Mouse (Mus musculus): ENCODE measurements around the gene Cav1.

DNA sequence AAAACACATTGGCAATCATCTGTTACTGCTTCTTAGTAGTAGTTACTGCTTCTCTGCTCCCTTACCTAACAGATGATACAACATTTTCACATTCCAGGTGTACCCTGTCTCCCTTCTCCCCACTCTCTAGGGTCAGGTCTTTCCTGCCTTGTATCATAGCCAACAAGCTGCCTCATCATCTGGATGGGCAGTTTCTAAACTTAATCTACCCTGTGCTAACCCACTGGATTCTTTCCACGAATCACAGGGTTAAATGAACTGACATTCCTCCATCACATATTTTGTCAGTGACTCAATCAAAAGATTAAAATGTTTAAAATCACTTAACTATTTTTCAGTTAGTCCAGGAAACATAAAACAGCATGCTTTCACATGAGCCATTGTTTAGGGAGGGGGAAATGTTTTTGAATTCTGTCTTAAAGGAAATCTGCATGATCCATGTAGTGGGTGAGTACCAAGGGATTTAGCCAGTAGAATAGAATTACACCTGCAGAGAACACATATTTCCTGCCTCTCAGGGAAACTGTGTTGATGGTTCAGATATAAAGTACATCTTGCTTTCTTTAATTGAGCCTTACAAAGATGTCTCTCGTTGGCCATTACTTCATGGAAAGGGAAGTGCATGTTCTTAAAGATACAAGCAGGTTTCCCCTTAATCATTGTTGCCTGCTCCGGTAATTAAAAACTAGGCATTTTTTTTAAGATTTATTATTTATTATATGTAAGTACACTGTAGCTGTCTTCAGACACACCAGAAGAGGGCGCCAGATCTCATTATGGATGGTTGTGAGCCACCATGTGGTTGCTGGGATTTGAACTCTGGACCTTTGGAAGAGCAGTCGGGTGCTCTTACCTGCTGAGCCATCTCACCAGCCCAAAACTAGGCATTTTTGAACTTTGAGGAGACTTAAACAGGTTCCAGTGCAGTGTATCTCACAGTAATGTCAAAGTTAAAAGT is 8.8 kb downstream of the Cav1 start:
- TF ChIP-seq CTCF (IDR thresholded peaks at IDR 0.05; ENCODE audit: borderline replicate concordance, control insufficient read depth, extremely low read depth, insufficient read depth, low read length, poor library complexity) (no peak), POLR2A (IDR thresholded peaks at IDR 0.05; ENCODE audit: control insufficient read depth, extremely low read depth, insufficient read depth, low read length, poor library complexity) (no peak)

Measured in thymus, adult 2 months (tissue).